ENCODE assay signal across 17 mouse cellular contexts in genomic region chr16:95800911-95801442, GRCm38 (mm10).
DNase-seq lines count a peak whose midpoint lies in the region; ATAC-seq lines count a peak whose summit lies in the region.
"Had no signal": no experiment of that assay in that cellular context is flagged by ENCODE, and none has a peak within 500 bp of the region (broad histone marks: within the 10 kb centered on the region; RNA-seq: fewer than 3 reads in every experiment).

No protein-coding gene starts in this region.

- peak overlapping the region; percentile 83 for H3K27ac ChIP-seq in lung, embryonic 15.5 days
- H3K27ac ChIP-seq in limb, embryonic 10.5 days: peak overlapping the region; percentile 77
- no peak overlapping the region for H3K27ac ChIP-seq in forebrain, embryonic 11.5 days (ENCODE audit: low read depth, low read length)
- no peak overlapping the region for H3K27ac ChIP-seq in midbrain, embryonic 10.5 days (replicated peaks)
- H3K27ac ChIP-seq: forebrain, embryonic 12.5 days; kidney, embryonic 15.5 days; midbrain, embryonic 15.5 days had no signal

- H3K4me2 ChIP-seq in lung, embryonic 15.5 days: no peak overlapping the region
- no peak overlapping the region for H3K4me2 ChIP-seq in forebrain, embryonic 11.5 days (ENCODE audit: low read depth, low read length, severe bottlenecking)
- H3K4me2 ChIP-seq: forebrain, embryonic 12.5 days; kidney, embryonic 15.5 days; liver, embryonic 11.5 days; midbrain, embryonic 15.5 days had no signal

- H3K9me3 ChIP-seq in lung, embryonic 15.5 days: no peaks in the 10 kb centered on the region
- no peaks in the 10 kb centered on the region for H3K9me3 ChIP-seq in limb, embryonic 10.5 days (replicated peaks)
- no peaks in the 10 kb centered on the region for H3K9me3 ChIP-seq in forebrain, embryonic 11.5 days (ENCODE audit: control insufficient read depth, low read length)
- no peaks in the 10 kb centered on the region for H3K9me3 ChIP-seq in midbrain, embryonic 10.5 days (replicated peaks)
- H3K9me3 ChIP-seq: forebrain, embryonic 12.5 days; kidney, embryonic 15.5 days; midbrain, embryonic 15.5 days had no signal

- ATAC-seq in lung, embryonic 15.5 days (ENCODE audit: borderline replicate concordance, extremely low read depth, low FRiP score, low TSS enrichment): peak; percentile 83
- peak; percentile 89 for ATAC-seq in cerebellum, adult (ENCODE audit: insufficient number of reproducible peaks, low FRiP score, low TSS enrichment)
- no peak for ATAC-seq in forebrain, embryonic 11.5 days (replicated peaks; ENCODE audit: low FRiP score)
- ATAC-seq: CD4-positive, CD25-positive, alpha-beta regulatory T cell, adult 4 months; midbrain, embryonic 15.5 days had no signal

- peaks cover 15% of the 10 kb centered on the region for H3K4me1 ChIP-seq in lung, embryonic 15.5 days
- H3K4me1 ChIP-seq in limb, embryonic 10.5 days: peaks cover 52% of the 10 kb centered on the region
- no peaks in the 10 kb centered on the region for H3K4me1 ChIP-seq in forebrain, embryonic 11.5 days (replicated peaks; ENCODE audit: control insufficient read depth, insufficient read depth, low read length)
- peaks cover 10% of the 10 kb centered on the region for H3K4me1 ChIP-seq in midbrain, embryonic 10.5 days
- H3K4me1 ChIP-seq: midbrain, embryonic 15.5 days had no signal

- DNase-seq in lung, postnatal 25 days (ENCODE audit: low spot score): no peak
- DNase-seq in cerebellum, adult 8-10 months: peak; percentile 79
- no peak for DNase-seq in limb, embryonic 10.5 days (ENCODE audit: low spot score)
- no peak for DNase-seq in forebrain, embryonic 11.5 days (ENCODE audit: low spot score)
- DNase-seq in midbrain, embryonic 10.5 days (ENCODE audit: low spot score): no peak
- DNase-seq in T-cell, adult 2 months (ENCODE audit: low spot score): no peak
- DNase-seq: adrenal gland, postnatal 14 days; heart, adult 18-20 months; thymus, postnatal 4 days had no signal

- no peak overlapping the region for H3K9ac ChIP-seq in lung, embryonic 15.5 days
- H3K9ac ChIP-seq in forebrain, embryonic 11.5 days (ENCODE audit: low read length): no peak overlapping the region
- H3K9ac ChIP-seq: forebrain, embryonic 12.5 days; kidney, embryonic 15.5 days; midbrain, embryonic 15.5 days had no signal

- H3K4me3 ChIP-seq in lung, embryonic 15.5 days: no peak overlapping the region
- H3K4me3 ChIP-seq in limb, embryonic 10.5 days: 0 out of 2 replicates have a peak overlapping the region, but pooled peaks have one; percentile 18
- H3K4me3 ChIP-seq in forebrain, embryonic 11.5 days (ENCODE audit: low read depth, low read length): no peak overlapping the region
- H3K4me3 ChIP-seq in midbrain, embryonic 10.5 days: no peak overlapping the region
- H3K4me3 ChIP-seq: forebrain, embryonic 12.5 days; kidney, embryonic 15.5 days; left cerebral cortex, adult 2 months; midbrain, embryonic 15.5 days had no signal

- no peaks in the 10 kb centered on the region for H3K36me3 ChIP-seq in lung, embryonic 15.5 days
- H3K36me3 ChIP-seq in limb, embryonic 10.5 days: no peaks in the 10 kb centered on the region
- no peaks in the 10 kb centered on the region for H3K36me3 ChIP-seq in forebrain, embryonic 11.5 days (ENCODE audit: control insufficient read depth, insufficient read depth, low read length)
- H3K36me3 ChIP-seq in midbrain, embryonic 10.5 days: no peaks in the 10 kb centered on the region
- H3K36me3 ChIP-seq: forebrain, embryonic 12.5 days; kidney, embryonic 15.5 days; midbrain, embryonic 15.5 days had no signal

- no peaks in the 10 kb centered on the region for H3K27me3 ChIP-seq in lung, embryonic 15.5 days
- no peaks in the 10 kb centered on the region for H3K27me3 ChIP-seq in limb, embryonic 10.5 days (ENCODE audit: low read depth, poor library complexity, severe bottlenecking)
- H3K27me3 ChIP-seq in forebrain, embryonic 11.5 days (ENCODE audit: control insufficient read depth, insufficient read depth, low read length): no peaks in the 10 kb centered on the region
- H3K27me3 ChIP-seq in midbrain, embryonic 10.5 days (ENCODE audit: low read depth, poor library complexity, severe bottlenecking): no peaks in the 10 kb centered on the region
- H3K27me3 ChIP-seq: forebrain, embryonic 12.5 days; kidney, embryonic 15.5 days; midbrain, embryonic 15.5 days had no signal

- 51% methylated on average over 7 of the region's 7 CpGs for WGBS in lung, embryonic 15.5 days
- WGBS in limb, embryonic 10.5 days: 80% methylated on average over 7 of the region's 7 CpGs
- WGBS in forebrain, embryonic 11.5 days: 82% methylated on average over 7 of the region's 7 CpGs
- WGBS in midbrain, embryonic 10.5 days: 87% methylated on average over 7 of the region's 7 CpGs

Comparison
In these comparisons a context has a peak if more than half of its experiments do, and no peak if none do; other contexts are left out.
1. H3K27ac ChIP-seq: peak in lung, embryonic 15.5 days (single experiment) and limb, embryonic 10.5 days (single experiment); none in forebrain, embryonic 11.5 days (single experiment) and midbrain, embryonic 10.5 days (single experiment).